Mouse (Mus musculus): ENCODE data around the gene Src. TPM values are rescaled to one million over a fixed set of nuclear protein-coding genes. Genes with fewer than 3 reads are reported as not detected.

Src gene
- total RNA-seq, 4 experiments from 2014 or later, result 1.3 to 2.3 (median 1.7) TPM

GRCm38 (mm10) chr2:157436496-157436895, 18.3 kb downstream of the Src start:
- no peak for DNase-seq (ENCODE audit: low spot score in 2 of 2)

DNA sequence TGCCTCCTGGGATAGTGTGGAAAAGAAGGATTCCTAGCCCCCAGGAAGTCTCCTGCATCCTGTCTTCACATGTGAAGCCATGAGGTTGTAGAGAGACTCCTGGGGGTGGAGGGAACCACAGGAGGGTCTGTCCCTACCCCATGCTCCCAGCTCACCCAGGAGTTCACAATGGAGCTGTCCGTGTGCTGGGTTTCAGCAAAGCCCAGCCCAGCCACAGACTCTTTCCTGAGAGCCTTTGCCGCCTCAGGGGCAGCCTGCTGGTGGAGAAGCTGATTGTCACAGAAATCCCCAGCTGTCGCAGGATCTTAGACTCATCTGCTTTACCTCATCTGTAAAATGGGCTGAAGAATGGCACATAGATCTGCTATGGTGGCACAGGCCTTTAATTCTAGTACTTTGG, 18.9 kb downstream of the Src start:
- DNase-seq (ENCODE audit: low spot score in 2 of 2), result no peak

GRCm38 (mm10) chr2:157441363-157441762, 23.1 kb downstream of the Src start:
- DNase-seq (ENCODE audit: low spot score in 2 of 2), result no peak

DNA sequence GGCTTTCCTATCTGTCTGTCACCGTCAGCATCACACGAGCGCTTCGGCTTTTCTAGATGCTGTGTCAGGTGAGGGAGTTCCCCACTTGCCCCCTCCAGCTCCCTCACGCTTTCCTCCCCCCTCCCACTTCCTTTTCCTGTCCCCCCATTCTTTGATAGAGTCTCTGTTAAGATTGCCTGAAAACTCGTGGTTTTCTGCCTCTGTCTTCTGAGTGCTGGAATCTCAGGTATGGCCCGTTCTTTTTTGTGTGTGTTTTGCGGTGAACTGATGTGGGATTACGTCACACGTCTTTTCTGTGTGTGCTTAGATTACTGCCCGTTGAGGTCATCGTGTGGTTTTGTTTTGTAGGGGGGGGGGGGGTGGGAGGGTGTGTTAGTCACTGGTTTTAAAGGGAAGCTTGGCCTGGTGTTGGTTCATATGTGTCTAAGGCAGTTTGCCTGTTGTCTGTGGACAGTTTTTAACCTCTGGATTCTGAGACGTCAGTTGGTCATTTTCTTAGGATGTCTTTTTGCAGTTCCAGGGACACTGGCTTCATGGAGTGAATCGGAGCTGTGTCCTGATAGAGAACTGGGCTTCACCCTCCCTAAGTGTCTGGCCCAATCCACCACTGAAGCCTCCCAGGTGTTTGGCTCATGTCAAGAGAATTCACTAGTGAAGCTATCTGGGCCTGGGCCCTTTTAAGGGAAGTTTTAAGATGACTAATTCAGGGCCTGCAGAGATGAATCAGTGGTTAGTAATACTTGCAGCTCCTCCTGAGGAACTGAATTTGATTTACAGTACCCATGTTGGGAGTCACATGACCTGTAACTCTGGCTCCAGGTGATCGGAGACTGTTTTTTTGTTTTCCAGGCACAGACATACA, 29.3 kb downstream of the Src start:
- DNase-seq (ENCODE audit: low spot score in 2 of 2), result no peak

DNA sequence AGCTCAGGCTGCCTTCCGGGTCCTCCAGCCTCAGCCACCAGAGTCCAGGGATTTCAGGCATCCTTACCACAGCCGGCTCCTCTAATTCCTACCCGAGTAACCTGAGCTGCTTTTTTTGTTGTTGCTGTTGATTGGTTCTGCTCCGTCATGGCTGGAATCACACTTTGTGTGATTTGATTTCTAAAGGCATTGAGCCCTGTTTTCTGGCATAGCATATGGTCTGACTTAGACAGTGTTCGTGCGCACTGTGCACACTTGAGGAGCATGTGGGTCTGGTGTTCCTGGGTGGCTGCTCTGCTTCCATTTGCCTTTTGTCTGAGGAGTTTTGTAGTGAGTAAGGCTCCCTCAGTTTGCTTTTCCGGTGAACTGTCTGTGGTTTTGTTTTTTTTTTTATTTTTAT, 30.1 kb downstream of the Src start:
- no peak for DNase-seq (ENCODE audit: low spot score in 2 of 2)

GRCm38 (mm10) chr2:157450905-157451304, 32.7 kb downstream of the Src start:
- DNase-seq (ENCODE audit: low spot score in 2 of 2), result no peak

DNA sequence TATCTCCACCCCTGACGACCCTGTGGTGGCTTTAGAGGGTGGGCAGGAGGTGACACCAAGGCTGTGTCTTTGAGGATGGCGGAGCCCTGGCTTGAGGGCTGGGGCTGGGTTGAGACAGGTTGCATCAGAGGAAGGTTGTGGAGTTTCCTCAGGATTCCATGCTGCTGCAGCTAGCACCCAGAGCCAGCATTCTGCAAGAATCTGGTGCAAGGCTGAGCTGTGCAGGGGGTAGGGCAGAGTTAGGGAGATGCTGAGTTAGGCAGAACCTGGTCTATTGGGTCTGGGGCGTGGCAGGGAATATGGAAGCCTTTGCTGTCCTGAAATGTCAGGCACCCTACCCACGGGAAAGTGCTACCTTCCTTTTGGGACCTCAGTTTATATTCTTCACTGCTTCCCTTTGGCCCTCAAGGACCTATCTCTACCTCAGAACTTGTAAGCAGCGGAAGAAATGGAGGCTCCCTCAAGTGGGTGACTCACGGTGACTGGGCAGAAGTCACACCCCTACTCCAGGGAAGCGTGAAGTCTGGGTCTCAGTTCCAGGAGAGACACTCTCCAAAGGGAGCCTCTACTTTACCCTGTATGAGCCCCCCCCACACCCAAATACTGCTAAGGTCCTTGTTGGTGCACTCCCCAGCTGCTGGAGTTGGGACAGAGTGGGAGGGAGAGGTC, 33.3 kb downstream of the Src start:
- DNase-seq (ENCODE audit: low spot score in 2 of 2), result no peak

DNA sequence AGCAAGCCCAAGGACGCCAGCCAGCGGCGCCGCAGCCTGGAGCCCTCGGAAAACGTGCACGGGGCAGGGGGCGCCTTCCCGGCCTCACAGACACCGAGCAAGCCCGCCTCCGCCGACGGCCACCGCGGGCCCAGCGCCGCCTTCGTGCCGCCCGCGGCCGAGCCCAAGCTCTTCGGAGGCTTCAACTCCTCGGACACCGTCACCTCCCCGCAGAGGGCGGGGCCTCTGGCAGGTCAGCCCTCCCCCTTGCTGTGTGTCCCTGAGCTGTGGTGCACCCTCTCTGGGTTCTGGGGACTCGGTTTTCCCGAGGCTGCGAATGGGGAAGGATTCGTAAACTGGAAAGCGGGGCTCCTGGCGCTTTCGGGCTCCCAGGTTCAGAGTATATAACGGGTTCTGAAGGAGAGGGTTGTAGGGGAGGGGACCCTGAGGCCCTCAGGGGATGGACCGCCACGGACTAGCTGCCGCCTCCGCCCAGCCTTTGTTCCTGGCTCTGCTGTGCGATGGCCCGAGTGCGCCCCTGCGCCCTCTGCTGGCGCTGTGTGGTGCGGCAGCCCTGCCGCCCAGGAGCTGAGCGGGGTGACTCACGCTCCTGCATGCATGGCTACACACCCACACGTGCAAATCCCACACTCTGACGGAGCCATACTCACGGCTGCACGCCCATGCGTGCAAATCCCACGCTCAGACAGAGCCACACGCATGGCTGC, 39.0 kb downstream of the Src start:
- peak; percentile 83 to 88 for DNase-seq (ENCODE audit: low spot score in 2 of 2)

GRCm38 (mm10) chr2:157458472-157458871, 40.2 kb downstream of the Src start:
- DNase-seq (ENCODE audit: low spot score in 2 of 2), result peak; percentile 57

- DNase-seq (ENCODE audit: low spot score in 2 of 2), result no peak
These were observed 41.5 kb downstream of the Src start for GRCm38 (mm10) chr2:157459736-157460135.

DNA sequence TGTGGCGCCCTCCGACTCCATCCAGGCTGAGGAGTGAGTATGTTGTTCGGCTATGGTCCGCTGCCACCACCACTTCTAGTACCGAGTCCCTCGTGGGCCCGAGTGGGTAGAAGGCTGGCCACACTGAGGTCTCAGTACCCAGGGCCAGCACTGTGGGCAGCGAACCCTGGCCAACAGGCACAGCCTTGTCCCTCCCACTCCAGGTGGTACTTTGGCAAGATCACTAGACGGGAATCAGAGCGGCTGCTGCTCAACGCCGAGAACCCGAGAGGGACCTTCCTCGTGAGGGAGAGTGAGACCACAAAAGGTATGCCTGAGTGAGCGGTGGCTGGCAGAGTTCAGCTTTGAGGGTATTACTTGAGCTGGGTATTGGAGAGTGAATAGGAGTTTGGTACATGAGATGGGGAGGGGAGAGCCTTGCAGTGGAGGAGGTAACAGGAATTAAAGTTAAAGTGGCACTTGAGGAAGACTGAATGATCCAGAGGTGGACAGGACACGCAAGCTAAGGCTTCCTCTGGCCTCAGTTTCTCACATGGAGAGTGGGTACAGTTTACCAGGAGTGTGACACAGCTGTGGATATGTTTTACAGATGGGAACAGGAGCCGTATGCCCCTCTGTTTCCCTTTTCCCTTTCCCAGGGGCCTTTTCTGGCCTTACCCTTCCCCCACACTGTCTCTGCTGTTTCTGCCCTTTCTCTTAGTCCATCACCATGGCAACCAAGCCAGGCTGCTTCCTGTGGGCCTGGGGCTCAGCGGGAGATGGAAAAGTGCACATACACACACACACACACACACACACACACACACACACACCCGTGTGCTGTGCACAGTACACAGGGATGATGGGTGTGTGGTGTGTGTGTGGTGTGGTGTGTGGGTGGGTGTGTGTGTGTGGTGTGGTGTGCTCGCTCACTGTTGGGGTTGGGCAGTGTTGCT, 44.8 kb downstream of the Src start:
- DNase-seq (ENCODE audit: low spot score in 2 of 2), result no peak

DNA sequence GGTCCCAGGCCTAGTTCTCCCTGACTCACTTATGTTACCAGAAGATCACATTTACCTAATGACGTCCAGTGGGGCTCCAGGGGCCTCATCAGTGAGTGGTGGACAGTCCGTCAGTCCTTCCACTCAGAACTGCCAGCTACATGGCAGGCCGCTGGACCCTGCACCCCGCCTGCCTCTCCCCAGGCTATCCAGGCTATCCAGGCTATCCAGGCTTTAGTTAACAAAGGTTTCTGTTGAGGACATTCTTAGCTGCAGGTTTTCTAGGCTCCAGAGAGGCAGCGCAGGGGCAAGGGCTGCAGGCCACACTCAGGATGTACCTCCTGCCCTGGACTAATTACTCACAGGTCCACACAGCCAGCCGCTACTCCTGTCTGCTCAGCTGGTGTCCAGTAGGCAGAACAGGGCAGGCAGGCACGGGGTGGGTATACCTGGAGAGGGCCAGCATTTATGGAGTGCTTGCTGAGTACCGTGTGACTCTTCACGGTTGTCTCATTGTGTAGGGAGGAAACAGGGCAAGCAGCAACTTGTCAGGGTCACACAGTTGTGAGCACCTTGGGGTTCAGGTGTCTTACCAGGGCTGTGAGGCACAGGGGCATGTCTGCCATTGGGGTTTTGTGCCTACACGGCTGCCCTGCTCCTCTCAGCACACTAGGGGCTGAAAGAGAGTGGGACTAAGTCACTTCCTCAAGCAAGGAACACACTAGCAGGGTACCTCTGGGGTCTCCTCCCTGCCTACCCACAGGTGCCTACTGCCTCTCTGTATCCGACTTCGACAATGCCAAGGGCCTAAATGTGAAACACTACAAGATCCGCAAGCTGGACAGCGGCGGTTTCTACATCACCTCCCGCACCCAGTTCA, 45.9 kb downstream of the Src start:
- no peak for DNase-seq (ENCODE audit: low spot score in 2 of 2)

DNA sequence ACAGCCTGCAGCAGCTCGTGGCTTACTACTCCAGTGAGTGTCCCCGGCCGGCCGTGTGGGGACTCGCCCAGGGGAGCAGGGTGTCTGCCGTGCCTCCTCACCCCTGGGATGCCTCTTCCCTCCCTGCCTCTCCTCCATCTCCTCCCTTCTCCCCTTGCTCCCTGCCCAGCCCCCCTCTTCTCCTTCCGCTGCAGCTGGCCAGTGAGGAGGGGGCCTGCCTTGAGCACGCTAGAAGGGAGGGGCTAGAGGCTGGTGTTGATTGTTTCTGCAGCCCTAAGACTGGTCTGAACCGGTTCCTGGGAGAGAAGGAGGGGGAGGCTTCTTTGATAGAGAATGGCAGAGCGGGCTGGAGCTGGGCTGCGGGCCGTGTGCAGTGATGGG, 46.5 kb downstream of the Src start:
- DNase-seq (ENCODE audit: low spot score in 2 of 2), result no peak

DNA sequence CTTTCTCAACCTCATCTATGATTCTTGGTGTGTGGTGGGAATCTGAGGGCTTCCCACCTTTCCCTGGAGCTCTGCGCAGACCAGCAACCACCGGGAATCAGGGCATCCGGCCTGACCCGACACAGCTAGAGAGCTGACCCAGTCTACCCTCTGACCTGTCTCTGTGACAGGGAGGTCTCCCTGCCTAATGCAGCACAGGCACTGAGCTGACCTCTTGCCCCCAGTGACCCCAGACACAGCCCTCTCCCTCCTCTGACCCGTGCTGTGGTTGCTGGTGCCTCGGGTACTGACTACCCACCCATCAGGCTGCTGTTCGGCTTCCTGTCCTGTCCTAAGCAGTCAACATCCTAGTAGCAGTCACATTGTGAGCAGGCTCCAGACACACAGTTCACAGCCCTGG, 48.6 kb downstream of the Src start:
- DNase-seq (ENCODE audit: low spot score in 2 of 2), result no peak

DNA sequence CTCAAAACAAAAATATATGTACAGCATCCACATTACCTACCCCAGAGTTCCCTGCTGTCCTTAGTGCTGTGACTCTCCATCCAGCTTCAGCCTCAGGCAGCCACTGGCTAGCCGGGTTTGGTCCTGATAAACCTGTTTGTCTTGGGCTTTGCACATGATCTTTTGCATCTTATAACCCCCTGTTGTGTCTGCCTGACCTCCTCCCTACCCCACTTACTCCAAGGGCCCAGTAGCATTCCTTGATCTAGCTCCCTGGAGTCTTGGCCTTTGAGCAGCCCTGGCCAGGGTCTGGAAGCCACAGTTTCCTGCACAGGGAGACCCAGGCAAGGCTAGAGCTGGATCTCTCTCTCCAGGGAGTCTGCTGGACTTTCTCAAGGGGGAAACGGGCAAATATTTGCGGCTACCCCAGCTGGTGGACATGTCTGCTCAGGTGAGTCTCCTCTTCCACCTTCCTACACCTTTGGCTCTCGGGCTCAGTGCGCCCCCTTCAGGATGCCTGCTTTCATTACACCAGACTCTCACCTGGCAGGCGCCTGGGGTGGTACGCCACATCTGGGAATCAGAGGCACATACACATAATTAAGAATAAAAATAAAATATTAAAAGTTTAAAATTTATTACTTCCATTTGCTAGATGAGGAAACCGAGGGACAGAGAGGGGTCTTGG, 50.0 kb downstream of the Src start:
- DNase-seq (ENCODE audit: low spot score in 2 of 2), result no peak

DNA sequence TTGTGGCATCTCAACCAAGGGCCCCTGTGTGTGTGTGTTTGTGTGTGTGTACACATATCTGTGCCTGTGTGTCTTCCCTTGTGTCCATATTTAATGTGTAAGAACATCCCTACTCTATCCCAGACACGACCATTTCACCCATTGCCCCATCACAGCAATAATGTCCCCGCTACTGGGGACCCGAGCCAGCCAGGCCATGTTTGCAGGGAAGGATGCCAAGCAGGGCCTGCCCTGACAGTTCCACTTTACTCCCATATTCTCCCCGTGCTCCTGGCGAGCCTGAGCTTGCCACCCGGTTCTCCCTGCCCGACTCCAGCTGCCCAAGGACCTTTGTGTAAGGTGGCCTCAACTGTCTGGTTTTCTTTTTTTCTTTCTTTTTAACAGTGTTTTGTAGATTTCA, 53.0 kb downstream of the Src start:
- no peak for DNase-seq (ENCODE audit: low spot score in 2 of 2)

DNA sequence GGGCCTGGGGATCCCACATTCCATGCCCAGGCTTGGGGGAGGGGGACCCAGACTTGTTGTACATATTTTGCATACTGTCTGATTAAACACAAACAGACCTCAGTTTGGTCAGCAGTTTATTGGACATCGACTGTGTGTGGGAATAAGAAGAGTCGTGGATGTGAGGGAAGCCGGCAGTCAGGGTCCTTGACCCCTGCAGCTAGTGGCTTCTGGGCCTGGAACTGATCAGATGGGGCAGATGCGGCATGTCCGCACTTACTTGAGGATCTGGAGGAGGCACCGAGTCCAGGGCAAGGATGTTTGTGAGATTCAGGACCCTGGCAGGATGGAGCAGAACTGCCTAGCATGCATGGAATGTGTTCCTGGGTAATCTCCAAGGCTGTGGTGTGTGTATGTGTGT, 53.5 kb downstream of the Src start:
- no peak for DNase-seq (ENCODE audit: low spot score in 2 of 2)

- DNase-seq (ENCODE audit: low spot score in 2 of 2), result peak in 1 of 2 experiments; percentile 18
These were observed 54.2 kb downstream of the Src start for GRCm38 (mm10) chr2:157472469-157472868.

- DNase-seq (ENCODE audit: low spot score in 2 of 2), result no peak
These were observed 56.1 kb downstream of the Src start for GRCm38 (mm10) chr2:157474269-157474729.

Data from gastrocnemius, adult 8-10 months (tissue).